Mouse (Mus musculus) erythroblast, embryonic 14.5 days (primary cell): ENCODE results near the gene Tmem14a.

Experiments used
- GATA1 ChIP-seq: IDR thresholded peaks from 2 replicates; pipeline ENCODE4 v1.6.1; 2012; ENCODE audit warnings: low read length, inconsistent platforms, mixed read lengths
- TAL1 ChIP-seq: IDR thresholded peaks from 3 replicates; pipeline ENCODE4 v1.6.1; 2012; ENCODE audit warnings: low read length, inconsistent platforms, mixed read lengths

- TF ChIP-seq TAL1 (no peak), GATA1 (no peak)
Observed at GRCm38 (mm10) chr1:21241096-21241495, 22.7 kb downstream of the Tmem14a start.
